Mouse (Mus musculus) regulatory T cell (primary cell): ENCODE data around the gene Mymk.

Experiments
- in situ Hi-C: fragments of 300-600 bp; cut with MboI, MseI; formaldehyde crosslinking; loops from one replicate; pipeline ENCODE4 v1.15.1; 2025; ENCODE audit warnings: high pct_unique_total_duplicates

The Mymk gene

DNA sequence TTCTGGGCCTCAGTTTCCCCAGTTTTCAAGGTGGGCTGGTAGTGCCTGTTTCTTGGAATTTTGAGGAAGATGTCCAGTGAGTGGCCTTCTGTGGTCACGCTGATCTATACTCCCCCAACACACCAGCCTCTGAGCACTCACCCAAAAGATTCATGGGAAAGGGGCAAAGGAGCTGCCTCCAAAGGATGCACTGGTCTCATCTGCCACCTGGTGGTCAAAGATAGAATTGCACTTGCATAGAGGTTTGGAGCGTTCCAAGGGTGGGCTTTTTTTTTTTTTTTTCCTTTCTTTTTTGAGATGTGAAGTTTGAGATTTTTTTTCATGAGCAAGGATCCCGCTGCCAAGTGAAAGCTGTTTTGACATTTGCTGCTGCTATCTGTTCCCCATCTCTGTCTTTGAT is 33.4 kb downstream of the Mymk start:
- in situ Hi-C loops, result loop anchor here (10.0 kb wide), 1 partner anchor 394 kb away; no protein-coding TSS in a partner anchor

DNA sequence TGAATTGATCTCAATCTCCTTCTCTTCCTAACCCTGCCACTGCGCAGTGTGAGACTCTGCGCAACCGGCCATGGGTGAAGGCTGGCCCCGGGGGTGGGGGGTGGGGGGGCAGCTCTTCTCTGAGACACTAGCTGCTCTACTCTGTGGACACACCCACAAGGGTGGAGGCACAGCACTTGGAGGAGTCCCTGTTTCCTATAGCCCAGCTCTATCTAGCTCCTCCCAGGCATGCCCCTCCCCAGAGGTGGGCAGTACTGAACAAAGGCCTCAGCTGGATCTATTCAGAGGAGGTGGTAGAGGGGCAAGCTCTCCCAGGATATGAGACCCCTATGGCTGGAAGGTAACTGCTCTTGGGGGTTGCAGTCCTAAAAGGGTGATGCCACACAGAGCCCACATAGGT is 35.0 kb downstream of the Mymk start:
- in situ Hi-C loops, result loop anchor here (10.0 kb wide), 1 partner anchor 392 kb away; no protein-coding TSS in a partner anchor

DNA sequence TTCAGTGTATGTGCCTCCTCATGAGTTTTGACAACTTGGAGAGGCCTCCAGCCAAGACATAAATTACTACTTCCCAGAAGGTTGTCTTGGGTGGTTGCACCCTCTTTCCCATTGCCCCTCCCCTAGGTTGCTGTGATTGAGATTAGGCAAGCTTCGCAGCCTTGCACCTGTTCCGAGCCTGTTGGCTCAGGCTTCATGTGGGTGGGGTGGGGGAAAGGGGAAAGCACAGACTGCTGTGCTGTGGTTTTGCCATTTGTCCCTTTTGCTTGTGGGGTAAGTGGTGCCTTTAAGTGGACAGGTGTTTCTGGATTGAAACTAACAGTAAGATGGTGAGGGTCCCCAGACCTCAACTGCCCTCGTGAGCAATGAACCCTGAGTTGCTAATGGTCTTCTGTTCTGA is 36.0 kb downstream of the Mymk start:
- in situ Hi-C loops, result loop anchor here (10.0 kb wide), 1 partner anchor 391 kb away; no protein-coding TSS in a partner anchor

DNA sequence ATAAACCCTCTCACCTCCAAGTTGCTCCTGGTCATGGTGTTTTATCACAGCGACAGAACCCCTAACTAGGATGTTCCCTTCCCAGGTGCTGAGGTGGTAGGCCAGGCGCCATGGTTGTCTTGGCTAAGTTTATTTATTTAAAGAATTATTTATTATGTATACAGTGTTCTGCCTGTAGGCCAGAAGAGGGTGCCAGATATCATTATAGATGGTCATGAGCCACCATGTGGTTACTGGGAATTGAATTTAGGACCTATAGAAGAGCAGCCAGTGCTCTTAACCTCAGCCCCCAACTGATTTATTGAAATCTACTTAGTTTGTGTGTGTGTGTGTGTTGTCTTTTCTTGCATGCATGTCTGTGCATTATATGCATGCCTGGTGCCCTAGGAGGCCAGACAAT is 39.6 kb downstream of the Mymk start:
- in situ Hi-C loops, result loop anchor here (10.0 kb wide), 1 partner anchor 388 kb away; no protein-coding TSS in a partner anchor

DNA sequence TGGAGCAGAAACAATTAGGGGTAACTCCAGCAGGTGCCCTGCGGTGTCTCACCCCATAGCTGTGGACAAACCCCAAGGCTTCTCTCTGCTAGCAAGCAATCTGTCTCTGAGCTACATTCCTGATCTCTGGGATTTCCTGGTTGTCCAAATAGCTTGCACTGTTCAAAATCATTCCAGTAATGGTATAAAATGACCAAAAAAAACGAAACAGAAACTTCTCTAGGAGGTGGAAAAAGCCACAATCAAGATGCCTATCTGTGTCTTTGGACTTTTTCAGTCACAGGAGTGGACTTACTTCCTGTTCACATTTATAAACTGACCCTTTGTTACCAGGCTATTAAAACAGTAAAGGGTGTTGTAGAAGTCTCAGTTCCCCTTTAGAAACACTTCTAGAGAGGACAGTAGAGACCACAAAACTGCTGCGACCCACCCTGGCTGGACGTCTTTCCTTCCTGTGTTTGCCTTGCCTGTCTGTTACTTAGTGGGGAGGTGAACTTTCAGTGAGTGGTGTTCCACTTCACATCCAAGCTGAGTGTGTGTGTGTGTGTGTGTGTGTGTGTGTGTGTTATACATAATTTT is 43.5 kb downstream of the Mymk start:
- in situ Hi-C loops, result no loop called here

DNA sequence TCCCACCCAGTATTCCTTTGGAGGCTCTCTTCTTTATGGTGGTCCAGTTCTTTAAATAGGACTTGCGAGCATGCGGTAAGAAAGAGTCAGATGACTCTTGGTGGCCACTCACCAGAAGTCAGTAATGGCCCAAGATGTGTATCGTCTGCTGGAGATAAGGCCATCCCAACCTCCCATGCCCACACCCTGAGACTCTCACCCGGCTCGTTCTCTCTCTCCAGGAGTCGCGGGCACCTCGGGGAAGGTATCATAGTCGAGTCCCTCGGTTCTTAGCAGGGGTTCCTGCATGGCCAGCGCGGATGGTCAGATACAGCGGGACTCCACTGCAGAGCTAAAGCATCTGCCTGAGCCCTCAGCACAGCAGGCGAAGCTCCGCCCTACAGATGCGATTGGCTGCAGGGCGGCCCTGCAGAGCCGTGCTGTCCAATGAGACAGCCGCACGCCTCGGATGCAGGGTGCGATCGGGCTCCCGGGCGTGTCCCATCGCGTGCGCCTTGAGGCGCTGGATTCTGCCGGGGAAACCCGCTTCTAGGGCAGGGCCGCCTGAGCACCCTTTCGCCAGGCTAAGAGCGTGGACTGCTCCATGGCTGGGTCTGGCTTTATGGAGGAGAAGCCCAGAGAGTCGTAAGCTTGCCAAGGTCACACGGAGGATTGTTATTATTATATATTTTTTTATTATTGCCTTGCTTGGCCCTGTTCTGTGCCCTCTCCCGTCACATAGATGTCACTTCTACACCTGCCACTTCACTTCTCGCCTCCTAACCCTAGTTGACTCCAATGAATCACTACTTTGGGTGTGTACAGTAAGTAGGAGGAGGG is 44.2 kb downstream of the Mymk start, which contains the start of gene Slc2a6:
Gene Slc2a6, minus strand, starts transcription at position 381 of the 819 bp plus-strand sequence.
- in situ Hi-C loops, result no loop called here

DNA sequence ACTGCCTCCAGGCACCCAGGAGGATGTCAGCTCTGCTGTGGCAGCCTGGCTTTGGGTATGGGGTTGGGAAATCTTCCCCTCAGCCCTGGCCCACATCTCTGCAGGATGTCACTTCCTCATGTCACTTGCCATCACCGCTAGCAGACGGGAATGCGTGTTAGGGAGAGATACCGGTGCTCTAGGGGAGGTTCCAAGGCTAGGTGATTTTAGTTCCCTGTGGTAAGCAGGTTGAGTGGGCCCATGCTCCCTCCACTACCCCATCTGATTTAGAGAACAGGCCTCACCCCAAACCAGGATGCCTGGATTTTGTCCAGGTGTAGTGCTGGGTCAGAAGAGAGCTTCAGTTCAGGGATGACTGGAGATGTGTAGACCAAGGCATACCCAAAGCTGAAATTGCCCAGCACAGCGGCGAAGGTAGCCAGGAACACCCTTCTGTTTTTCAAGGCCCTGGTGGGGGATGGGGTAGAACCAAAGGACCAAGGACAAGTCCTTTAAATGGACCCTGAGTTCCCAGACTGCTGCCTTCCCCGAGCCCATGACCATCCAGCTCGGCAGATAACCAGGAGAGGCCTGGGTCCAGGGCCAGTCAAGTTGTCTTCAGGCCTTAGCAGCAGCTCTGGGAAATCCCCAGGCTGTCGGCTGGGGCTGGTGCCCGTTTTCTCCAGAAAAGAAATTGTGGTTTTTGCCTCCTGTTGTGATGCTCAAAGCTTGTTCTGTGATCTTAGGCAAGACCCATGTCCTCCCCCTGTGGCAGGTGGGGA is 44.9 kb downstream of the Mymk start:
- in situ Hi-C loops, result no loop called here

DNA sequence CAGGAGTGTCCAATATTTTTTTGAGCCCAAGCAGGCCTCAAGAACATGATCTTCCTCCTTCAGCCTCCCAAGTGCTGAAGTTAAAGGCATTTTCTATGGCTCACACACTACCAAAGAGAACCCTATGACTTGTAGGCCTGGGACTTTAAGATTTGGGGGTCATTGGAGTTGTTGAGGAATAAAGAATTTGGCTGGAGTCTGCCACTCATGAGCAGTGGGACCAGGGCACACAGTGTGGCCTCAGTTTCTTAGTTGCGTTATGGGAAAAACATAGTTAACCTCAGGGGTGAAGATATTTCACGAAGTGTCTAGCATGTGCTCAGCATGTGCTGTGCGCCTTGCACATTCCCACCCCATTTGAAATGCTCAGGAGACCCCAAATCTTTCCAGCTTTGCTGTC is 45.6 kb downstream of the Mymk start:
- in situ Hi-C loops, result no loop called here

DNA sequence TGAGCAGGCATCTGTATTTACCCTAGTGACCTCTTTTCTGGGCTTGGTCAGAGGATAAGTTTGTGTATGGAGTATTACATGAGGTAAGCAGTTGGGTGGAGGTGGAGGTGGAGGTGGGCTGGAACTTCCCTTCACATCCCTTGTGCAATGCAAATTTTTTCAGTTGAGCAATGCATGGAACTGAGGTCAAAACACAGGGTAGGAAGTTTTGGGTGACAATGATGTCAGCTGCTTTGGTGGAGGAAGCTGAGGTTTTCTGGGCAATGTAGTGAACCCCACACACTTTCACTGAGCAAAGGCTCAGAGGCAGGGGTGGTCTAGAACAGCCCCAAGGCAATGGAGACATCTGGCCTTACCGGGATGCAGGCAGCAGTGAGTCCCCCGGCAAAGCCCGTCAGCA is 46.4 kb downstream of the Mymk start:
- in situ Hi-C loops, result no loop called here

DNA sequence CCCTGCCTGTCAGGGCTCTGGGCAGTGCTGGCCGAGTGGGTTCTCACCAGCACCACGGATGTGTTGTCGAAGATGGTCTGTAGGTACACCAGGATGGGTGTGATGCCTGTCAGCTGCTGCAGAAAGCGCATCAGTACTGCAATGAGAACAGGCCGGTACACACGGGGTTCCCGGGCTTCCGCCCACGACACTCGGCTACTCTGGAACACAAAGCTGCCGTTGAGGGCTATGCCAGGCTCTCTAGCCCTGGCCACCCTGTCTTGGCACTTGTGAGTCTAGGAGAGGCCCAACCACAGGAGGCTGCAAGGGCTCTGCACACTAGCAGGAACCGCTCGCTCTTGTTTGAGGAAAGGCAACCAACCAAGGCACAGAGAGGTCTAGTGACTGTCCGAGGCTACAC is 47.8 kb downstream of the Mymk start:
- in situ Hi-C loops, result no loop called here

DNA sequence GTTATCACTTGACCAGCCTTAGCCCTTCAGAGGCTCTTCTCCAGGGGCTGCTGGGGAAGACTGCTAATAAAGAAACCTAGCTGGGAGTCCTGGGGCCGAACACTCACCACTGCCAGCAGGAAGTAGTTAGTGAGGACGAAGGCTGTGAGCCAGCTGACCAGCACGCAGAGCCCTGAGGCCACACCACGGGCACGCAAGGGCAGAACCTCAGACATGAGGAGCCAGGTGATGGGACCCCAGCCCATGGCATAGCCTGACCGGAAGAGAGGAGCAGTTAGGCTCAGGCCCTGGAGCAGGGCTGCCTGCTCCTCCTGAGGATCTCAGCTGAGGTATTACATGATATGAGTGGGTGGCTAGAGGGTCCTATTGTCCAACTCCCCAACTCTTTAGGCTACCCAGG is 49.4 kb downstream of the Mymk start:
- in situ Hi-C loops, result no loop called here

DNA sequence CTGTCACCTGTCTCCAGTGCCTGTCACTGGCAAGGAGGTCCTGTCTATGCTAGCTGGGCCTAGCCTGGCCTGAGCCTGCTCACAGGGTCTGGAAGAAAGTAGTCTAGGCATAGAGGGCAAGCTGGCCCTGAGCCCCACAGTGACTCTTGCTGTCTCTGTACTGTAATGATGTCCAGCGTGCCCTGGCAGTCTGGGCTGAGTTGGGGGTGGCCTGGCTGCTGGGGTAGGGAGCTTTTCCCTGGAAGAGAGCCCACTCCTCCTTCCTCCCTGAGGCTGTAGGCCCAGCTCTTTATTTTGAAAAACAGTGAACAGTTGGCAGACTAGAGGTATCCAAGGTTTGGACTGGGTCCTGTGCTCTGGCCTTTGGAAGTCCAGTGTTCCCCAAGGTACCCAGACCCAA is 50.9 kb downstream of the Mymk start:
- in situ Hi-C loops, result no loop called here

DNA sequence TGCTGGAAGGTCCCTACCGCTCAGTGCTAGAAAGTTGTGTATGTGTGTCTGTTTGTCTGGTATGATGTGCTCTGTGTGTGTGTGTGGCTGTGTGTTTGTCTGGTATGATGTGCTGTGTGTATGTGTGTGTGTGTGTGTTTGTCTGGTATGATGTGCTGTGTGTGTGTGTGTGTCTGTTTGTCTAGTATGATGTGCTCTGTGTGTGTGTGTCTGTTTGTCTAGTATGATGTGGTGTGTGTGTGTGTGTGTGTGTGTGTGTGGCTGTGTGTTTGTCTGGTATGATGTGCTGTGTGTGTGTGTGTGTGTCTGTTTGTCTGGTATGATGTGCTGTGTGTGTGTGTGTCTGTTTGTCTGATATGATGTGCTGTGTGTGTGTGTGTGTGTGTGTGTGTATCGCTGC is 52.4 kb downstream of the Mymk start:
- in situ Hi-C loops, result no loop called here

DNA sequence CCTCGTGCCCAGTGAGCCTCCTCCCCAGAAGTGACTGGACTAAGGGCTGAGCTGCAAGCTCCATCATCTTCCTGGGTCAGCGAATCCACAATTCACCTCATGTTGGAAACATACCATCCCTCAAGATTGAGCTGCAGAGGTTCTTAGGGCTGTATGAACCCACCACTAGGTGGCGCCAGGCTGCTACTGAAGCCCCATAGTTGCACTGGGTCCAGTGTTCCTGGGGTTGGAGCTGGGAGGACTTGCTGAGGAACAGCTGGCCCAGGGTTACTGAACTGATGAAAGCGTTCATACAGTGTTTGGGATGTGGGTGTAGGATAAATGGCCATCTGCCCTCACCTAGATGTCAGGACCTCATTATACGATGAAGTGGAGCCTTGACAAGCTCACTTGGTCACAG is 54.2 kb downstream of the Mymk start:
- in situ Hi-C loops, result no loop called here
